Mouse (Mus musculus): ENCODE measurements around the gene Tsacc.
A peak's percentile ranks its signal among the peaks of the same experiment; 100 is the strongest.
"Not testable (repeated sequence)": the region's sequence is repeated elsewhere in the genome, so short reads cannot be mapped to it uniquely, and the experiment has no call there.

The Tsacc gene

DNA sequence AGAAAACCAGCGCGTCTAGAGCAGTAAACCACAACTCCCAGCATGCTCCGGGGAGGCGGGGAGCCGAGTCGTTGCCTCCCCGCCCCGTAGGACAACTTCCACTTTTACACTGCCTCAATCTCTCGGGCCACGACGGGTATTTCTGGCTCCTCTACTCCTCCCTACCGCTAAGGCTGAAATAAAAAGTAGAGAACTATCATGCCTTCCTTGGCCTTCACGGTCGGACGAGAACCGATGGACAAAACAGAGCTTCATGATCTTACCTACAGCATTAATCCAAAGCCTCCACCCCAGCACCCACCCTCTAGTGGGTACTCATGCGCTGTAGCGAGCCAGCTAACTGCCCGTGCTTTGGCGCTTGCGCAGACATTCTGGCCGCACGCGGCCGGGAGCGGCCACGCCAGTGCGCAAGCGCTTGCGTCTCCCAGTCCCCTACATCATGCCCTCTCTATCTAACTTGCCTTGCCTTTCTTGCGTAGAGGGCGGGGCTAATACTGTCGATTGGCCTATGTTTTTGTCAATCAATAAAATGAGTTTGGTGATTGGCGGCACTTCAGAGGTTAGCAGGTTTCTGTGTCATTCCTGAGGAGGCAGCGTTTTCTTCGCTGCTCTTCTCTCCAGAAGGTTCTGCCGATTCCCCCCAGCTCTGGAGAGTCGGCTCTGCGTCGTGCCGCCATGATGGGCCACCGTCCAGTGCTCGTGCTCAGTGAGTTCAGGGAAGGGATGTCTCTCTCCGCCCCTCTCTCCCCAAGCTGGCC is at the start of gene Tsacc, which contains the start of gene Cct3:
Tsacc (minus strand) TSS at position 439 of the 758 bp plus-strand sequence.
Cct3 (plus strand) TSS at position 556 of the 758 bp plus-strand sequence.
- peak; percentile 99 for DNase-seq (ENCODE audit: low spot score)

DNA sequence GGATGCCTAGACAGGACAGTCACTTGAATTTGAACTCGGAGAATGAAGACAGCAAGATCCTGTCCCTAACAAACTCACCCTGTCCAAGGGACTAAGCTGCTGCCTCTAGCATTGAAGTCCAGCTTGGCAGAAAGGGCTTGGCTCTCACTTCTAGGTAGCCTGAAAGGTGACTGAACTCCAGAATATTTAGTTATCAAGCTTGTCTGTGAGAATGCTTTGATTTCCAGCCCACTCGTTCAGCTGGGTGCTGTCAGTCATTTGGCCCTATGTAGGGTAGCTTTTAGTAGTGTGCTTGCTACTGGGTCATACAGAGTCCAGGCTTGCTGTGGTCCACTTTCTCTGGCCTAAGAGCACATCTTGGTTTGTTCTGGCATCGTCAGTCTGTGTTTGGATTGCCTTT is 42.2 kb upstream of the Tsacc start:
- no peak for DNase-seq (ENCODE audit: low spot score)

- no peak for DNase-seq (ENCODE audit: low spot score)
These were observed 41.5 kb upstream of the Tsacc start for GRCm38 (mm10) chr3:88338316-88338715.

GRCm38 (mm10) chr3:88337367-88338020 is 40.7 kb upstream of the Tsacc start:
- no peak for DNase-seq (ENCODE audit: low spot score)

DNA sequence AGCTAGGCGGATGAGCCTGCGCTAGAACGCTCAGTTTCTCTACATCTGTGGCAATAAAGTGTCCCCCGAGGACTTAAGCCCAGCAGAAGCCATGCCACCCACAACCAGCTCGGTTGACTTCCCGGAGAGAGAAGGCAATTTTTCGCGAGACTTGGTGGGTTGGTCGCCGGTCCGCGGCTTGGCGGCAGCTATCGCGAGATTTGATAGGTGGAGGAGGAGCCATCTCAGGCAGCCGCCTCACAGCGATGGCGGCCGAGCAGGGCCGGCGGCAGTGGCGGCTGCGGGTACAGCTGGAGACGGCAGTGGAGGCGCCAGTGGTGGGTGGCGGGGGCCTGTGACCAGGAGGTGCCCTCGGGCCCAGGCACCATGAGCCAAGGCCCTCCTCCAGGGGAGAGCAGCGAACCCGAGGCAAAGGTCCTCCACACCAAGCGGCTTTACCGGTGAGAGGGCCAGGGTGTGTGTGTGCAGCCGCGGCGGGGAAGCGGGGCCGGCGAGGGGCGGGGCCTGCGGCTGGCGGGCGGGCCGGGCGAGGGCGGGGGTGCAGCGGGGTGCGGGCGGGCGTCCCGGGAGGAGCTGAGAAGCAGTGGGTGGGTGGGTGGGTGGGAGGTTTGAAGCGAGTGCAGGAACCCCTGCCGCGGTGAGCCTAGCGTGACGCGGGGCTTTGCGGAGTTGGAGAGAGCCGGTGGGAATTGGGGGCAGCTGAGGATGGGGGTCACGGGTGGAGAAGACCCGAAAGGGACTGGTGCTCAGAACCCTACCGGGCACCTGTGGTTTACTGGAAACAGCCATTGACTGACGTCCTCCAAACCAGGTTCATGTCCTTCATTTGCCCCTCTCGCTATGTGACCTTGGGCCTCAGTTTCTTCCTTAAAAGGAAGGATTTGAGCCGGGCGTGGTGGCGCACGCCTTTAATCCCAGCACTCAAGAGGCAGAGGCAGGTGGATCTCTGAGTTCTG is 39.5 kb upstream of the Tsacc start, which contains the start of the genes Tmem79 and Smg5:
Tmem79 (minus strand) TSS at position 91 of the 956 bp plus-strand sequence.
Smg5 (plus strand) TSS at position 203 of the 956 bp plus-strand sequence.
- peak; percentile 97 for DNase-seq (ENCODE audit: low spot score)

GRCm38 (mm10) chr3:88335436-88336053 is 38.7 kb upstream of the Tsacc start:
- DNase-seq (ENCODE audit: low spot score), result no peak

DNA sequence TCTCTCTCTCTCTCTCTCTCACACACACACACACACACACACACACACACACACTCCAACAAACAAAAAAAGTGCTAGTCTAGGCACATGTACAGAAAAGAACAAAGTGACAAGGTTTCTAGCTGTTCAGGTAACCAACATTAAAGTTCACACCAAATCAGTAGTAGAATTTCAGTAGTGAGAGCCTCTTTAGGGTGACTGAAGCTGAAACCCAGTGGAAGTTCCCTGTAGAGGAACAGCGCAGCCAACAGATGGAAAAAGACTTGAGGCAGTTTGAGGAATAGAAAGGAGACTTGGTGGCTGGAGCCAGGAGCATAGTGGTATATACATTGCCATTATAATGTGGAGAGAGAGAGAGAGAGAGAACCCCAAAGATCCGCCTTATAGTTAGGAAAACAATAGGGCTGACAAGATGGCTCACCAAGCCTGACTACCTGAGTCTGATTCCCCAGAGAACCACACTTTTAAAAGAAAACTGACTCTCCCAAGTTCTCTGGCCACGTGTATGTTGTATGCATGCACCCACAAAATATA is 38.2 kb upstream of the Tsacc start:
- no peak for DNase-seq (ENCODE audit: low spot score)

DNA sequence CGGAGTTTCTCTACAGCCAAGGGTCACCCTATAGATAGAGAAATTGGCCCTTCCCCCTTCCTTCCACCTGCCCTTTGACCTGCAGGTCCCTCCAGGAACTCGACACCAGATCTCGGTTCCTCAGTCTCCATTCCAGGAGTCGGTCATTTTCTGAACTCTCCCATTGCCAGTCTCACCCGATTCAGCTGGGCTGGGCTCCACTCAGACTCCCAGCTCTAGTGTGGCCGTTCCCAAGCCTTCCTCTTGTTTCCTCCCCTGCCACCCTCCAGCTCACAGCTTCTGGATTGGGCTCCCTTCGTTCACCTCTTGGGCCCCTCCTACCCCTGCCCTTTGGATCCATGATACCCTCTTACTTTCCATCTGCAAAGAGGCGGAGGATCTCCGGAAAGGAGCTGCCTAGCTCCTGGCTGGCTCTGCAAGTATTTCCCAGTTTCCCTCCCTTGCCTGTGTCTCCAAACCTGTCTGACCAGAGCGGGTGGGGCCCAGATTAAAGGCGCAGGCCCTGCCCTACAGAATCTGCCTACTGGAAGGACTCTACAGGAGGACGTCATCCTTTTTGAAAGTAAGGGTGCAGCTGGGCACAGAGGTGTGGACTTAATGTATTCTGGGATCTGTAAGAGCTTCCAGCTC is 37.3 kb upstream of the Tsacc start:
- DNase-seq (ENCODE audit: low spot score), result no peak

DNA sequence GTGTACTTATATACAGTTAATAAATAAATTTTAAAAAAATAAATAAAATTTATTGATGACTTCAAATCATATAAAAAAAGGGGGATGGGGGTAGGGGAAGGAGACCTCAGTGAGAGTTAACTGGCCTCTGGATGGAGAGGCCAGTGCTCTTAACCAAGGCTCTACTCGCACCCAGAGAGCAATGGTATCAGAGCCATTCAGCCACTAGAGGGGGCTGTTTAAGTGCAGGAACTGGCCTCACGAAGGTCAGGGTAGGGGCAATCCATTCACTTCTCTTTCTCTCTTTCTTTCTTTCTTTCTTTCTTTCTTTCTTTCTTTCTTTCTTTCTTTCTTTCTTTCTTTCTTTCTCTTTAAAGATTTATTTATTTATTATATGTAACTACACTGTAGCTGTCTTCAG is 34.5 kb upstream of the Tsacc start:
- peak; percentile 71 for DNase-seq (ENCODE audit: low spot score)

- no peak for DNase-seq (ENCODE audit: low spot score)
These were observed 32.2 kb upstream of the Tsacc start for GRCm38 (mm10) chr3:88328956-88329355.

GRCm38 (mm10) chr3:88324951-88325405 is 28.2 kb upstream of the Tsacc start, which contains the start of gene Glmp:
Gene Glmp (plus strand): TSS chr3:88325023.
- peak; percentile 77 for DNase-seq (ENCODE audit: low spot score)

DNA sequence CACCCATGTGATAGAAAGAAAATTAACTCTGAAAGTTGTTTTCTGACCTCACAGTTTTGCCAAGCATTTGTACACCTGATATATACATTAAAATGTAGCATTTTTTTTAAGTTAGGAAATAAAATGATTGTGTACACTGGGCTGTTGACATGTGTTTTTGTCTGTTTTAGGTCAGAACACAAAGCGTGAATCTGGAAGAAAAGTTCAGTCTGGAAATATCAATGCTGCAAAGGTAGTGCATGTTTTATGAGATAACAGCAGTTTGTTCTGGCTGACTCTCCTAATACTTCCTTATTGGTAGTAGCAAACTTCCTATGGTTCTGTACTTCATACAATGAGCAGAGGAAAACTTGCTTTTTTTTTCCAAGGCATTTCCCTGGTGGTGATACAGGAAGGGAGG is 2.4 kb upstream of the Tsacc start:
- DNase-seq (ENCODE audit: low spot score), result no peak

GRCm38 (mm10) chr3:88297321-88297851 is 587 bp upstream of the Tsacc start:
- peak; percentile 22 for DNase-seq (ENCODE audit: low spot score)

- DNase-seq (ENCODE audit: low spot score), result no peak
These were observed 664 bp downstream of the Tsacc start for GRCm38 (mm10) chr3:88296110-88296560.

GRCm38 (mm10) chr3:88295272-88295671 is 1.5 kb downstream of the Tsacc start:
- not testable (repeated sequence) for DNase-seq (ENCODE audit: low spot score)

GRCm38 (mm10) chr3:88291970-88292369 is 4.8 kb downstream of the Tsacc start:
- DNase-seq (ENCODE audit: low spot score), result peak; percentile 42

GRCm38 (mm10) chr3:88288133-88288713 is 8.6 kb downstream of the Tsacc start:
- DNase-seq (ENCODE audit: low spot score), result not testable (repeated sequence)

- no peak for DNase-seq (ENCODE audit: low spot score)
These were observed 9.7 kb downstream of the Tsacc start, which contains the start of gene Gm38392 for GRCm38 (mm10) chr3:88287110-88287509. Gene Gm38392 (minus strand): TSS chr3:88287210.

GRCm38 (mm10) chr3:88285565-88285895 is 11.3 kb downstream of the Tsacc start:
- DNase-seq (ENCODE audit: low spot score), result not testable (repeated sequence)

Data from retina, embryonic 14.5 days (tissue).